Mouse (Mus musculus) adrenal gland, adult 8-10 months (tissue): ENCODE measurements around the gene Flcn. TPM values are rescaled to one million over a fixed set of nuclear protein-coding genes. Genes with fewer than 3 reads are reported as not detected.
A peak's percentile ranks its signal among the peaks of the same experiment; 100 is the strongest.

Experiments
- DNase-seq: peaks from one replicate; pipeline ENCODE4 v3.0.0; 2022
- total RNA-seq, 4 experiments: library from RNA; stranded (reverse); gene quantifications; 2 replicates each; pipeline ENCODE4 v1.2.4; 2022

Flcn gene
- total RNA-seq, 4 experiments from 2014 or later, result 49.9 to 61.3 (median 57.3) TPM

- DNase-seq, result no peak
These were observed 4.6 kb downstream of the Flcn start for GRCm38 (mm10) chr11:59805256-59805655.

GRCm38 (mm10) chr11:59804409-59805110 is 5.3 kb downstream of the Flcn start:
- DNase-seq, result no peak

GRCm38 (mm10) chr11:59803516-59803915 is 6.3 kb downstream of the Flcn start:
- DNase-seq, result no peak

GRCm38 (mm10) chr11:59801881-59802280 is 7.9 kb downstream of the Flcn start:
- DNase-seq, result no peak

- DNase-seq, result no peak
These were observed 9.4 kb downstream of the Flcn start for GRCm38 (mm10) chr11:59800412-59800811.

- DNase-seq, result no peak
These were observed 16.4 kb downstream of the Flcn start for GRCm38 (mm10) chr11:59793390-59793789.

- no peak for DNase-seq
These were observed 20.5 kb downstream of the Flcn start for GRCm38 (mm10) chr11:59789311-59789710.

GRCm38 (mm10) chr11:59787199-59787781 is 22.5 kb downstream of the Flcn start, which contains the start of gene Pld6:
Gene Pld6 (minus strand): TSS chr11:59787645.
- peak; percentile 43 for DNase-seq

- no peak for DNase-seq
These were observed 23.2 kb downstream of the Flcn start for GRCm38 (mm10) chr11:59786444-59787198.

GRCm38 (mm10) chr11:59783591-59783990 is 26.2 kb downstream of the Flcn start:
- DNase-seq, result no peak

- no peak for DNase-seq
These were observed 27.7 kb downstream of the Flcn start for GRCm38 (mm10) chr11:59782091-59782590.

GRCm38 (mm10) chr11:59780241-59780640 is 29.6 kb downstream of the Flcn start:
- DNase-seq, result no peak

- DNase-seq, result no peak
These were observed 30.4 kb downstream of the Flcn start for GRCm38 (mm10) chr11:59779406-59779805.

GRCm38 (mm10) chr11:59778874-59779223 is 31.0 kb downstream of the Flcn start:
- DNase-seq, result no peak

GRCm38 (mm10) chr11:59778181-59778873 is 31.5 kb downstream of the Flcn start:
- DNase-seq, result peak; percentile 53

GRCm38 (mm10) chr11:59777259-59777658 is 32.6 kb downstream of the Flcn start:
- no peak for DNase-seq

GRCm38 (mm10) chr11:59775435-59776148 is 34.2 kb downstream of the Flcn start:
- DNase-seq, result no peak

GRCm38 (mm10) chr11:59774522-59774921 is 35.3 kb downstream of the Flcn start:
- DNase-seq, result no peak

- DNase-seq, result no peak
These were observed 36.9 kb downstream of the Flcn start for GRCm38 (mm10) chr11:59772902-59773301.

GRCm38 (mm10) chr11:59772291-59772690 is 37.5 kb downstream of the Flcn start:
- no peak for DNase-seq

GRCm38 (mm10) chr11:59770753-59771152 is 39.1 kb downstream of the Flcn start:
- no peak for DNase-seq

- peak; percentile 49 for DNase-seq
These were observed 40.1 kb downstream of the Flcn start for GRCm38 (mm10) chr11:59769738-59770137.
